Mouse (Mus musculus): ENCODE results near the gene Gm17359. TPM values are rescaled to one million over a fixed set of nuclear protein-coding genes. Genes with fewer than 3 reads are reported as not detected.

Gm17359 gene
- polyA plus RNA-seq (2014; fragmentation: Illumina TruSeq; extraction: RNeasy Lipid Tissue Mini Kit (QIAGEN cat#74804); ENCODE audit: low read depth, low replicate concordance): not detected

DNA sequence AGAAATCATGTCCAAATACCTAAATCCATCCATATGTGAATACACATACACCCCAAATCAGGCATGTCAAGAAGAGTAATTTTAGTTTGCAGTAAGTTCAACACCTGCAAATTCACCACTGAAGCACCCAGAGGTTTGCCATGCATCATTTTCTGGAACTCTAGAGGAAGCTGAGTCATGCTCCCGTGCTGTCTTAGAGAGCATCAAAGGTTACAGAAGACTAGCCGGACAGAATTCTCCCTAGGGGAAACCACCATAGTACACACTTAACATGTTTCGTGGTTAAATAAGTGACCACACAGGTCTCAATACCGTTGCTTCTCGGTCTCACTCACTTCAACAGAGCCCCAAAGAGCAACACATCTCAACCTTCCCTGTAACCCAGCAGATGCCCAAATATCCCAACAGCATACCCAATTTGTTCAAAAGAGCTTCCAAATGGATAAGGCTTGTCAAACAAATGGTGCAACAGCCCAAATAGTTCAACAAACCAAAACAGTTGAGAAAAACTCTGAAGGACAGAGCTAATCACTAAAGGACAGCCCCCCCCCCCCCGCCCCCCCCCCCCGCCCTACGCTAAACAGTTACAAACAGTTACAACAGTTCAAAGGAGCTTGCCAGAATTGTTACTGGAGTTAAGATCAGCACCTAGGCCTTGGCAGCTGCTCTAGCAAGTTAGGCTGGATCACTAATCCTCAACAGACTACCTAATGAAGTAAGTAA is at the start of gene Gm17359:
TSS of gene Gm17359 (plus strand) at position 618 of the 723 bp plus-strand sequence.

Other genes with a start within 250 kb of the Gm17359 start
- gene Rapgef2, start 50.1 kb upstream of the Gm17359 start, polyA plus RNA-seq (2014; fragmentation: Illumina TruSeq; extraction: RNeasy Lipid Tissue Mini Kit (QIAGEN cat#74804); ENCODE audit: low read depth, low replicate concordance): 5.4 TPM
- 11.3 TPM for gene Fnip2, start 231.1 kb downstream of the Gm17359 start, polyA plus RNA-seq (2014; fragmentation: Illumina TruSeq; extraction: RNeasy Lipid Tissue Mini Kit (QIAGEN cat#74804); ENCODE audit: low read depth, low replicate concordance)

Measured in liver, adult 10 weeks (tissue).